Mouse (Mus musculus) neutrophil, adult 83 days (primary cell): ENCODE measurements around the gene Tbce. TPM values are rescaled to one million over a fixed set of nuclear protein-coding genes. Genes with fewer than 3 reads are reported as not detected.

ENCODE experiments used
- total RNA-seq, 2 experiments: library from RNA; stranded (reverse); gene quantifications; one replicate each; pipeline ENCODE4 v1.2.4; 2023

Gene Tbce
- 10 to 100 TPM; 48.8 to 52.3 TPM for total RNA-seq

GRCm38 (mm10) chr13:14039292-14039965 is at the start of gene Tbce:
Gene Tbce (minus strand): TSS chr13:14039638.

GRCm38 (mm10) chr13:14063013-14063941 is 23.8 kb upstream of the Tbce start, which contains the start of the genes Arid4b and Ggps1:
Gene Arid4b (plus strand): TSS chr13:14063232.
Gene Ggps1 (minus strand): TSS chr13:14063488.

GRCm38 (mm10) chr13:13953874-13954832 is 85.3 kb downstream of the Tbce start, which contains the start of gene B3galnt2:
Gene B3galnt2 (plus strand): TSS chr13:13954469.

Other genes starting within 250 kb of the Tbce start
- gene B3galnt2, start 85.2 kb downstream of the Tbce start, total RNA-seq = 10 to 100 TPM; 13.9 to 16.4 TPM
- 10 to 100 TPM; 41.3 to 53.2 TPM for gene Arid4b, start 23.6 kb upstream of the Tbce start, total RNA-seq
- gene Ggps1, start 23.9 kb upstream of the Tbce start, total RNA-seq = 10 to 100 TPM; 17.4 to 21.6 TPM